Mouse (Mus musculus): Measurements from ENCODE around the gene Cobll1. TPM values are rescaled to one million over a fixed set of nuclear protein-coding genes. Genes with fewer than 3 reads are reported as not detected.
"Not testable (repeated sequence)": the region's sequence is repeated elsewhere in the genome, so short reads cannot be mapped to it uniquely, and the experiment has no call there.

The Cobll1 gene
- polyA plus RNA-seq (2015; fragmentation: Nextera tagmentation; extraction: Ambion mirVana): 3.1 and 3.5 TPM in 2 replicates

DNA sequence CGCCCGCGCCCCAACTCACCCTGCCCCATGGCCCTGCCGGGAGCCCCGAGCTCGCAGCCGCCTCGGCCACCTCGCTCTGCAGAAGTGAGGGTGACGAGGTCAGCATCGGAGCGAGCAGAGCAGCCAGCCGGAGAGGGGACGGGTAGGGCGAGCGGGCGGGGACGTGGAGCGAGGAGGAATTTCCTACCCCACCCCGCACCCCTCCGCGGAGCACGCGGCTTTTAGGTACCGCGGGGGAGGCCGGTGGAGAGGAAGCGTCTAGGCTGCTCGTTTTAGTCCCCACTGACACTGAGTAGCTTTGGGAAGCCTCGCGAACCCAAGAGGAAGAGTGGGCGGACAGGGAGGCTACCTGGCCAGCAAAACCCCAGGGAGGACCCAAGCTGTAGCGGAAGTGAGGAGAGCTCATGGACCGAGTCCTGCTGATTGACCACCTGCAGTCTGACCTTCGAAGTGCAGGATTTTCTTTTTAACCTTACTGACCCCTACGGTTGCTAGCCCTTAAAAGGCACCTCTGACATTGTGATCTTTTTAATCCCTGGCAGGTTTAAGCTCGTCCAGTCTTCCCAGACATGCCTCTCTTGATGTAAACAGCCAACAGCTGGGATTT lies at the start of gene Cobll1:
Cobll1 (minus strand) TSS at position 440 of the 607 bp plus-strand sequence.
- WGBS: under 1% methylated on average over 32 of the region's 37 CpGs
- peak within 1 kb of the TSS; percentile 67 for H3K27ac ChIP-seq (replicated peaks)

DNA sequence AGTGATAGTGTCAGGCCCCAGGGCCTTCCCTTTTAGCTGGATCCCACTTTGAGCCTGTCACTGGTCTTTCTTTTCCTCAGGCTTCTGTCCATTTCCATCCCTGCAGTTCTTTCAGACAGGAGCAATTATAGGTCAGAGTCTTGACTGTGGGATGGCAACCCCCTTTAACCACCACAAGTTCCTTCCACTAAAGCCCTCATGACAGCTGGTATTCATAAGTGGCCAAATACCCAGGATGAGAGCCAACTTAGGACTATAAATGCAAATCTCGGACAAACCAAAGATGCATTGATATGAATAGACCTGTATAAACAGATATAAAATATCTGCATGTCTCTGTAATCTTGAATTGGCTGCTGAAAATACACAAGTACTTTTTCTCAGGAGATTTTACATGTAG lies 49.5 kb upstream of the Cobll1 start:
- Histone ChIP-seq H3K27ac (replicated peaks) (no peak overlapping the region), H3K4me1 (replicated peaks) (peaks cover 14% of the 10 kb centered on the region; the same call in 1 of the 2 replicates), H3K9me3 (no peaks in the 10 kb centered on the region), H3K4me2 (no peak overlapping the region), H3K9ac (no peak overlapping the region), H3K27me3 (no peaks in the 10 kb centered on the region), H3K4me3 (no peak overlapping the region), H3K36me3 (no peaks in the 10 kb centered on the region)
- ATAC-seq (ENCODE audit: low read depth): no peak
- 89% methylated on average over 1 of the region's 1 CpGs for WGBS

More for the DNA sequence above, at the start of gene Cobll1:
- Histone ChIP-seq H3K4me3 (peak within 1 kb of the TSS; percentile 70), H3K9me3 (no peaks in the 10 kb centered on the region), H3K36me3 (no peaks in the 10 kb centered on the region), H3K9ac (peak within 1 kb of the TSS; percentile 78), H3K4me2 (peak within 1 kb of the TSS; percentile 95), H3K27me3 (peaks cover 38% of the 10 kb centered on the region), H3K4me1 (replicated peaks) (peaks cover 10% of the 10 kb centered on the region; the same call in 1 of the 2 replicates)
- no peak; the same call in 1 of the 2 replicates for ATAC-seq (ENCODE audit: low read depth)

DNA sequence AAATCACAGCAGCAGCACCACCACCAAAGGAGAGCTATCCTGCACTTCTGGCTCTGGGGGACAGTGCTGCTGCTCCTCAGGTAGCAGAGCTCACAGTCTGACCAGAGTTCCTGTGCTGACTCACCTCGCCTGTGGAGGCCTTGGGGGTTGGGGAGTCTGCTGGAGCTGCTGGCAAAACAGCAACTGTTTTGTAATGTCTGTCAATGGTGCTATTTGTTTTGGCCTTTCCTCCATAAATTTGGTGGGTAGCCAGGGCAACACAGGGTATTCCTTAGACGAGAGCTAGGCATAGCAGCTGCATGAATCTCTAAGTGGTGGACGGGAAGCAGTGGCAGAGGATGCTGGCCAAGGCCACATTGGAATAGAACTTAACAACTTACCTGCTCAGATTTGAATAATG lies 46.2 kb upstream of the Cobll1 start:
- no peak overlapping the region for H3K9ac ChIP-seq
- no peak overlapping the region for H3K4me2 ChIP-seq
- H3K36me3 ChIP-seq: no peaks in the 10 kb centered on the region
- no peaks in the 10 kb centered on the region for H3K9me3 ChIP-seq
- H3K4me3 ChIP-seq: no peak overlapping the region
- H3K27ac ChIP-seq (replicated peaks): no peak overlapping the region
- whole genome bisulfite sequencing: 24% methylated on average over 3 of the region's 3 CpGs
- ATAC-seq (ENCODE audit: low read depth): peak; percentile 61; the same call in 1 of the 2 replicates
- no peaks in the 10 kb centered on the region for H3K27me3 ChIP-seq
- peaks cover 14% of the 10 kb centered on the region; the same call in 1 of the 2 replicates for H3K4me1 ChIP-seq (replicated peaks)

DNA sequence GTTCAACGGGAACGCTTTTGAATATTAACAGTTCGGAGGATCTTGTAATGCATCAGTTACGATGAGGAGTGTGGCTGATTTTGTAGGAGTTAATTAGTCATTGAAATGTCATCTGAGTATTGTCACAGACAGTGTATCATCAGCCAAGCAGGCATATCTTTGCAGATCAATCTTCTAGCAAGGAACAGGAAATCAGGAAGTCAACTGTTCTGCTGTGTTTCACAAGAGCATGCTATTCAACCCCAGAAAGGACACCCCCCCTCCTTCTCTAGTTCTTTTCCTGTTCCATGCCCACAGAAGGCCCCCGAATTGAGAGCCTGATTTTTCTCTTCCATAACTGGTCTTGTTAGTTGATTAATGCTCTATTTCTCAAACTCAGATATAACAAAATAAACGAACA lies 43.8 kb upstream of the Cobll1 start:
- ATAC-seq (ENCODE audit: low read depth): no peak
- Histone ChIP-seq H3K27ac (replicated peaks) (no peak overlapping the region), H3K9ac (no peak overlapping the region), H3K9me3 (no peaks in the 10 kb centered on the region), H3K4me3 (no peak overlapping the region), H3K4me2 (no peak overlapping the region), H3K4me1 (replicated peaks) (peaks cover 22% of the 10 kb centered on the region), H3K27me3 (no peaks in the 10 kb centered on the region), H3K36me3 (no peaks in the 10 kb centered on the region)
- 86% methylated on average over 6 of the region's 6 CpGs for WGBS

DNA sequence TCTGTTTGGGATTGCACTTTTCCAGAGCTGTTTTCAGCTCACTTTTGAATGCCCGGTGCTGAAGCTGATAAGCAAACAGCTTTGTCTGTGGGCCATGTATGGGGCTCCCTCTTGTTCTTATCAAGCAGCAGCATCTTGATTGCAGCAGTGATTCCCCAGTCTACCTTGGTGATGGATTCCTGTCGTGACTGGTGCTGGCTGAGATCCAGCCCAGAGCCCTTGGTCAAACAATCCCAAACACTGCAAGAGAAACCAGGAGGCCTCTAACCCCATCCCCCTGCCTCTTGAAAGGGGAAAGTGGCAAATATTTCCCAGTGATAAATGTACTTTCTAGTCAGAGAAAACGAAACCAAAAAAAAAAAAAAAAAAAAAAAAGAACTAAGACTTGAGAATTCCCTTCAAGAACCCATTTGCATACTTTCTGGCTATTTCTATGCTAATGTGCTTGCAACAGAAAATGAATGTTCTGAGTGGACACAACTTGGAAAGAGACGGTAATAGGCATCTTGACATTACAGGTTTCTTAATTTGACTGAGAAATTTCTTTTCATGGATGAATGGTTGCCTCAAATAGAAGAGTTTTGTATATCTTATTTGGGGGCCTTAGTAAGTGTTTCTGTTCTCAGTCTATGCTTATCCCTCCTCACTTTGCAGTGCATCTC lies 40.0 kb upstream of the Cobll1 start:
- Histone ChIP-seq H3K9ac (no peak overlapping the region), H3K4me1 (replicated peaks) (peaks cover 8% of the 10 kb centered on the region), H3K4me3 (no peak overlapping the region), H3K36me3 (no peaks in the 10 kb centered on the region), H3K4me2 (no peak overlapping the region), H3K27me3 (no peaks in the 10 kb centered on the region), H3K27ac (replicated peaks) (no peak overlapping the region), H3K9me3 (no peaks in the 10 kb centered on the region)
- ATAC-seq (ENCODE audit: low read depth): no peak
- WGBS: 31% methylated on average over 4 of the region's 4 CpGs

DNA sequence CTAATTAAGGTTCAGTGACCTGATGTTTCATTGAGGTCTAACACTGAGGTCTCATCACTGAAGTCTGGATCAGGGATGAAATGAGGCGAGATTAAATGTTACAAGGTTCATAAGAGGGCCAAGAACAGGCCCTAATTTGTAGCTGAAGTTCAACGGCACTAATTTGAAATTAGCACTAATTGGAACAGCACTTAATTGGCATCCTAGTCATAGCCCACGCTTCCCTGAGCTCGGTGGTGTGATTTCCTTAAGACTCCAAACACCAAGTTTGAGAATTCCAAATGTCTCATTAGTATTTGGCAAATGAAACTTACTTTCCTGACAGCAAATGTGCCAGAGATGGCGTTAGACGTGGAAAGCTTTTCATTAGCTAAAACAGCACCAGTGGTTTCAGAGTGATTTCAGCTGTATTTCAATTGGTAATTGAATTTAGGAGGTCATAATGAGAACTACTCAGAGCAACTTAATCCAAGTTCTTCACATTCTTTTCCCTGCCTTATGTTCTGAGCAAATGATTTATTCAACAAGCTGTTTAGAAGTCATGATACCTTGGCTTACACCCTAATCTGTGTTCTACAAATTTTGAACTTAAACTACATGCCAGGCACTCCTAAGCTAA lies 36.3 kb upstream of the Cobll1 start:
- no peak overlapping the region for H3K4me3 ChIP-seq

DNA sequence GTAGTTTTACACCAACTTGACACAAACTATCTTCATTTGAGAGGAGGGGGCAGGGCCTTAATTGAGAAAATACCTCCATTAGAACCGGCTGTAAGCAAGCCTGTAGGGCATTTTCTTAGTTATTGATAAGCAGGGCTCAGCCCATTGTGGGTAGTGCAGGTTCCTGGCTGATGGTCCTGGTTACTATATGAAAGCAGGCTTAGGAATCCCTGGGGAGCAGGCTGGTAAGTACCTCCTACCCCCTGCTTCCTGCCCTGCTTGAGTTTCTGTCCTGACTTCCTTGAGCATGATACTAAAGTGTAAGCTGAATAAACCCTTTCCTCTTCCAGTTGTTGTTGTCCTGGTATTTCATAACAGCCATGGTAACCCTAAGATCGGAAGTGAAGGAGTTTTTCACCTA lies 34.7 kb upstream of the Cobll1 start:
- H3K4me3 ChIP-seq: no peak overlapping the region
- no peak overlapping the region for H3K9ac ChIP-seq
- H3K27me3 ChIP-seq: no peaks in the 10 kb centered on the region
- no peaks in the 10 kb centered on the region for H3K36me3 ChIP-seq
- no peak for ATAC-seq (ENCODE audit: low read depth)
- no peak overlapping the region for H3K27ac ChIP-seq (replicated peaks)
- H3K9me3 ChIP-seq: no peaks in the 10 kb centered on the region
- no peak overlapping the region for H3K4me2 ChIP-seq
- 66% methylated on average over 2 of the region's 2 CpGs for WGBS
- peaks cover 2% of the 10 kb centered on the region; the same call in 1 of the 2 replicates for H3K4me1 ChIP-seq (replicated peaks)

More for the DNA sequence above, 36.3 kb upstream of the Cobll1 start:
- Histone ChIP-seq H3K4me2 (no peak overlapping the region), H3K36me3 (no peaks in the 10 kb centered on the region), H3K27ac (replicated peaks) (no peak overlapping the region), H3K27me3 (no peaks in the 10 kb centered on the region), H3K4me1 (replicated peaks) (peaks cover 8% of the 10 kb centered on the region), H3K9ac (no peak overlapping the region), H3K9me3 (no peaks in the 10 kb centered on the region)
- 83% methylated on average over 6 of the region's 6 CpGs for WGBS
- no peak for ATAC-seq (ENCODE audit: low read depth)

DNA sequence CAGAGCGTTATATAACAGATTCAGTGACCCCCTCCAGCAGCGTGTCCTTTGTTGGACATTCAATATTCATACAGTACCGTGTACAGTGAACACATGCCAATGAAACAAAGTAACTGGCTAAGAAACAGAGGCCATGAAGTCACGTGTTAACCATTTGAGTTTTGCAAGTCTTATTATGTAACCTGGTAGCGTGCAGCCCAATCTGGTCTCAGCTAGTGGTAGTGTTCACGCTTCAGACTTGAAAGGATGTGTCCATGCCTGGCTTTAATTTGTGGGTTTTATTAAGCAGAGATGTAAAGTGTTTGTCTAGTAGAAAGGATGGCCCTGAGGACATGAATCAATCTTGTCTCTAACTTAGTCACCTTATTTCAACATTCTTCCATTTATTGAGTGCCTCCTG lies 29.5 kb upstream of the Cobll1 start:
- WGBS: 89% methylated on average over 6 of the region's 6 CpGs
- no peak overlapping the region for H3K27ac ChIP-seq (replicated peaks)
- no peak overlapping the region for H3K4me3 ChIP-seq
- H3K9me3 ChIP-seq: no peaks in the 10 kb centered on the region
- H3K9ac ChIP-seq: no peak overlapping the region
- H3K4me2 ChIP-seq: no peak overlapping the region
- H3K36me3 ChIP-seq: no peaks in the 10 kb centered on the region
- no peaks in the 10 kb centered on the region for H3K4me1 ChIP-seq (replicated peaks)
- H3K27me3 ChIP-seq: no peaks in the 10 kb centered on the region
- no peak for ATAC-seq (ENCODE audit: low read depth)

DNA sequence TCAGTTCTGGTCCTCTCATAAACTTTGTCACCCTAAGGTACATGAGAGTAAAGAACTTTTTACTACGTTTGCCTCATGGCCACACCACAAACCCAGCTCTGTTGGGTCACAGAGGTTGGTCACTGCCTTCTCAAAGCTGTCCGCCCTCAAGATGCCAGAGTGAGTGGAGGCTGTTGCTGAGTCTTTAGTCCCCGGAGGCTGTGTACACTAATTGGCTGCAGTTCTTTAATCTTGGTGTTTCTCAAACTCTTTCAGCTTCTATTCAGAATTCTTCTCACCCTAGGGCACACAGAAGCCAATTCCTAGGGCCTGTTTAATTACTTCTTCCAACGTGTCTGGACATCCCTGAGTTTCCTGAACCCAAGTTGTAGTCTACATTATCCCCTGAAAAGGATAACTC lies 28.6 kb upstream of the Cobll1 start:
- Histone ChIP-seq H3K36me3 (no peaks in the 10 kb centered on the region), H3K4me1 (replicated peaks) (no peaks in the 10 kb centered on the region), H3K4me2 (no peak overlapping the region), H3K9ac (no peak overlapping the region), H3K4me3 (no peak overlapping the region), H3K9me3 (no peaks in the 10 kb centered on the region), H3K27ac (replicated peaks) (no peak overlapping the region), H3K27me3 (no peaks in the 10 kb centered on the region)
- ATAC-seq (ENCODE audit: low read depth): no peak
- WGBS: 74% methylated on average over 4 of the region's 4 CpGs

DNA sequence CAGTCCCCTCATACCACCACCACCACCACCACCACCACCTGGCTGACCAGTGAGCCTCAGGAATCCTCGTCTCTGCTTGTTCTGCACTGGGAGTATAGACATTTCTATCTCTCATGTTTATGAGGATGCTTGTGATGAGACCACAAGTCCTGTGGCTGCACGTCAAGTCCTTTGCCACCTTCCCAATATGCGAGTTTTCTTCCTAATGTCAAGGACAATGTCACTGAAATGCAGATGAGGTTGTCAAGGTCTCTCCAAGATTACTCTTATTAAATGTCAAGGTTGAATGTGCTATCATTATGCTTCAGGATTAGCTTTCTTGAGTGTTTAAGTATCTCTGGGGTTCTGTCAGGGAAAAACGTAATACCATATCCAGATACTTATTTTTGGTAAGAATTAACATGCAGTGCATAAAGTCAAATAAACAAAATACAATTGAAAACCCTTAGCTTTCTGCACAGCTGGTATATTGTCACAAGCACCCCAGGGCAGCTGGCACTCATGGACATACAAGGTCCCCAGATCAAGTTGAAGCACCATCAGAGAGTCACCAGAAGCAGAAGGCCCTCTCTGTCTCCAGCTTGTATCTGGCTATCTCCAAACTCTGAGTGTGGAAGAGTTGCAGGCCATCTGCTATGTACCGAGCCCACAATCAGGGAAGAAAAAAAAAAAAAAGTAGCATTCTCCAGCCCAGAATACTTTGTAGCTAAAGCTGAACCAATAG lies 27.5 kb upstream of the Cobll1 start:
- ATAC-seq (ENCODE audit: low read depth): no peak
- Histone ChIP-seq H3K9me3 (no peaks in the 10 kb centered on the region), H3K36me3 (no peaks in the 10 kb centered on the region), H3K4me1 (replicated peaks) (no peaks in the 10 kb centered on the region), H3K4me3 (no peak overlapping the region), H3K9ac (no peak overlapping the region), H3K27ac (replicated peaks) (no peak overlapping the region), H3K4me2 (no peak overlapping the region), H3K27me3 (no peaks in the 10 kb centered on the region)
- WGBS: 93% methylated on average over 5 of the region's 5 CpGs

DNA sequence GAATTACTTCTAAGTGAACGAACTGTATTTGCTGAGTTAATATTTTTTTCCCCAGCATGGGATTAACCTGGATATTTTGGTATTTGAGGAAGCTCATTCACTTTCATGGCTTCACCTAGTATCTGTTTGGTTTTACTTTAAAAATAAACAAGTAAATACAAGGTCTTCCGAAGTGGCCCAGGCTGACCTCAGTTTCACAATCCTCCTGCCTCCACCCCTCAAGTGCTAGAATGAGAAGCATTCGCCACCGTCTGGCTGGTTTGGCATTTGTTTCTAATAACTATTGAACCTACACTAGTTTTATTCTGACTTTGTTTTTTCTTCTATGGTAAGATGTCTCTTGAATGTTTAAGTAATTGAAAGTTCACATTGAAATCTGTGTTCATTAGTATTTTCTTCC lies 23.0 kb upstream of the Cobll1 start:
- Histone ChIP-seq H3K27ac (replicated peaks) (no peak overlapping the region), H3K4me2 (no peak overlapping the region), H3K27me3 (no peaks in the 10 kb centered on the region), H3K9ac (no peak overlapping the region), H3K9me3 (no peaks in the 10 kb centered on the region), H3K4me1 (replicated peaks) (no peaks in the 10 kb centered on the region), H3K36me3 (no peaks in the 10 kb centered on the region), H3K4me3 (no peak overlapping the region)
- WGBS: 90% methylated on average over 4 of the region's 4 CpGs
- ATAC-seq (ENCODE audit: low read depth): no peak

DNA sequence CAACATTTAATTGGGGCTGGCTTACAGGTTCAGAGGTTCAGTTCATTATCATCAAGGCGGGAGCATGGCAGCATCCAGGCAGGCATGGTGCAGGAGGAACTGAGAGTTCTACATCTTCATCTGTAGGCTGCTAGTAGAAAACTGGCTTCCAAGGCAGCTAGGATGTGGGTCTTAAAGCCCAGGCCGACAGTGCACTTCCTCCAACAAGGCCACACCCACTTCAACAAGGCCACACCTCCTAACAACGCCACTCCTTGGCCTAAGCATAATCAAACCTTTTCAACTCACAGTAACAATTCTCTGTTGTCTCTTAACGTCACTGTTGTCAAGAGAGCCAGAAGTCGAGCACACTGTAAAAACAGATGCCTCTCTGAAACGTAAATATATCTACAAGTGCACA lies 21.6 kb upstream of the Cobll1 start:
- H3K9ac ChIP-seq; H3K27me3 ChIP-seq; ATAC-seq (ENCODE audit: low read depth); H3K36me3 ChIP-seq; H3K4me2 ChIP-seq; H3K4me3 ChIP-seq; H3K9me3 ChIP-seq; H3K4me1 ChIP-seq (replicated peaks); H3K27ac ChIP-seq (replicated peaks): not testable (repeated sequence)
- WGBS: 72% methylated on average over 6 of the region's 6 CpGs
